Mouse (Mus musculus) heart, embryonic 14.5 days (tissue): ENCODE measurements at regions not wholly inside any gene's neighbourhood (a gene's known extent, or its start where the extent isn't known, plus 50 kb on each side); places are given as distances from the start of the nearest gene placed in this dataset.

Source experiments
- ATAC-seq: fragments of 200-750 bp; cut with Nextera tagmentation; 2 replicates; pipeline ENCODE4 v1.8.0; 2017; ENCODE audit warnings: low read depth, moderate TSS enrichment; ENCODE audit not compliant: insufficient number of reproducible peaks, insufficient read depth, low FRiP score
- H3K27ac ChIP-seq, 2 experiments: fragments of 200-500 bp in 1 of 2; fragments of 300-500 bp in 1 of 2; sonication (generic) in 1 of 2; replicated peaks in 1 of 2; 2 replicates each; pipeline ENCODE4 v1.5.1; 2012 to 2014; ENCODE audit warnings: low read depth in 2 of 2, low read length in 2 of 2, control low read depth in 1 of 2, mild to moderate bottlenecking in 1 of 2, mixed read lengths in 1 of 2; ENCODE audit not compliant: control insufficient read depth in 1 of 2, insufficient read depth in 1 of 2
- H3K27me3 ChIP-seq: fragments of 300-500 bp; sonication (generic); 2 replicates; pipeline ENCODE4 v1.6.1; 2014; ENCODE audit warnings: mild to moderate bottlenecking, low read length, control low read depth; ENCODE audit not compliant: control insufficient read depth, insufficient read depth
- H3K36me3 ChIP-seq: fragments of 300-500 bp; sonication (generic); 2 replicates; pipeline ENCODE4 v1.6.1; 2014; ENCODE audit warnings: mild to moderate bottlenecking, control low read depth, low read length, mixed read lengths; ENCODE audit not compliant: control insufficient read depth, insufficient read depth
- H3K4me1 ChIP-seq, 2 experiments: fragments of 200-500 bp in 1 of 2; fragments of 300-500 bp in 1 of 2; sonication (generic) in 1 of 2; 2 replicates each; pipeline ENCODE4 v1.6.1; 2012 to 2014; ENCODE audit warnings: low read length in 2 of 2, control low read depth in 1 of 2, mixed read lengths in 1 of 2; ENCODE audit not compliant: control insufficient read depth in 2 of 2, insufficient read depth in 2 of 2
- H3K4me2 ChIP-seq: fragments of 300-500 bp; sonication (generic); 2 replicates; pipeline ENCODE4 v1.6.1; 2014; ENCODE audit warnings: mild to moderate bottlenecking, low read length
- H3K4me3 ChIP-seq, 2 experiments: fragments of 200-500 bp in 1 of 2; fragments of 300-500 bp in 1 of 2; sonication (generic) in 1 of 2; 2 replicates each; pipeline ENCODE4 v1.5.1; 2012 to 2014; ENCODE audit warnings: low read length in 2 of 2, mild to moderate bottlenecking in 2 of 2, control low read depth in 1 of 2, low read depth in 1 of 2, moderate library complexity in 1 of 2; ENCODE audit not compliant: control insufficient read depth in 1 of 2, insufficient read depth in 1 of 2
- H3K9ac ChIP-seq: fragments of 300-500 bp; sonication (generic); 2 replicates; pipeline ENCODE4 v1.6.1; 2014; ENCODE audit warnings: mild to moderate bottlenecking, low read length
- H3K9me3 ChIP-seq: fragments of 300-500 bp; sonication (generic); 2 replicates; pipeline ENCODE4 v1.6.1; 2016; ENCODE audit warnings: low read length, control low read depth; ENCODE audit not compliant: control insufficient read depth
- WGBS: fragments of 180-500 bp; shearing (Covaris S2); extraction: QIAGEN DNeasy Blood & Tissue Kit; methylation state at CpG from one replicate; pipeline ENCODE4 v1.1.7; 2014; 5-methylcytosine and 5-hydroxymethylcytosine counted together

DNA sequence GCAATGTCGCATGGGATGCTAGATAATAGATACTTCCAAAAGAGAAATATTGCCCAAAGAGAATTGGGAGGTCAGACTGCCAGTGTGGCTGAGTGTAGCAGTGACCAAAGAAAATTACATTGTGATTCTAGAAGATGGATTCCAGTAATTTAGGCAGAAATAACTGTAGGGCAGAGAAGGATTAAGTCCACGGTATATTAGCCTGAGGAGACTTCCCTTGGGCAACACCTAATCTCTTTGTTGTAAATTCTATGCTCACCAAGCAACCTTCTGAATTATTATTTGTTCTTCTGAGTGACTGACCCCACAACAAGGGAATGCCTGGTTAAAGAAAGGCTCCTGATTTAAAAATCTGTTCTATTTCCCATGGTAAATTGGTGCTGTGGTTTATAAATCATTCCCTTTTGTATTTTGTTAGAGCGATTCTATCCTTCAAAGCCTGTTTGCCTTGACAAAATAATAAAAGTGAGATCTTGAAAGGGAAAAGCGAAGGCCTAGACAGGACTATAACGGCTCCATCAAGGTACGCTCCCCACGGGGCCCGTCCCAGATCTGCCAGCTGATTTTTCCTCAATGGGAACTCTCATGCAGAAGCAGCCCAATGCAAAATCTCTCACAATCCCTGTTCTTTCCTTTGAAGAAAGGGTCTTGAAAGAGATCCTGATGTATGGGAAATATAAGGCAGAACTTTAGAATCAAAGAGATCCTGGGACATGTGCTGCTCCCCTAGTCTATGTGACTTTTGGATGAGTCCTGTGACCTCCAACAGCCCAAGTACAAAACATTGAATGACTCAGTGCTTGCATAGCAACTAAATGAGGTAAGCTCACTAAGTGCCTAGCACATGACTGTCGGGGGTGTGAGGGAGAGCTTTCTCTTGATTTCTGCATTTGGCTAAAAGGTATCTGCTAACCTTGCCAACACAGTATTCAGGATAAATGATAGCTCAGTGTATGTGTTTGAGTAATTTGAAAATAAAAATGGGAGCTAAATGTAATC is 90.6 kb upstream of the Map3k7 start:
- Histone ChIP-seq H3K4me2 (no peak overlapping the region), H3K9ac (0 out of 2 replicates have a peak overlapping the region, but pooled peaks have one; percentile 30), H3K9me3 (no peaks in the 10 kb centered on the region), H3K4me3 (no peak overlapping the region), H3K27ac (peak overlapping the region; percentile 77 to 82), H3K4me1 (peaks cover 13 to 32% of the 10 kb centered on the region in 2 experiments), H3K36me3 (no peaks in the 10 kb centered on the region), H3K27me3 (no peaks in the 10 kb centered on the region)
- peak; percentile 76 for ATAC-seq
- WGBS, result 63% methylated on average over 9 of the region's 9 CpGs

- Histone ChIP-seq H3K9ac (0 out of 2 replicates have a peak overlapping the region, but pooled peaks have one; percentile 13), H3K27ac (peak overlapping the region; percentile 84), H3K4me3 (peak overlapping the region in 1 of 2 experiments; percentile 8; a peak in 1 of 4 replicates), H3K4me2 (peak overlapping the region; percentile 38), H3K4me1 (peaks cover 20 to 53% of the 10 kb centered on the region in 2 experiments), H3K27me3 (no peaks in the 10 kb centered on the region), H3K36me3 (no peaks in the 10 kb centered on the region), H3K9me3 (no peaks in the 10 kb centered on the region)
- peak; percentile 40; the same call in 1 of the 2 replicates for ATAC-seq
- 7% methylated on average over 3 of the region's 3 CpGs for WGBS
These were observed 86.5 kb upstream of the Map3k7 start for GRCm38 (mm10) chr4:31877389-31877788.

GRCm38 (mm10) chr4:31878493-31879191 is 85.3 kb upstream of the Map3k7 start:
- H3K4me3 ChIP-seq, result no peak overlapping the region
- no peaks in the 10 kb centered on the region for H3K36me3 ChIP-seq
- H3K27me3 ChIP-seq, result no peaks in the 10 kb centered on the region
- peaks cover 17 to 44% of the 10 kb centered on the region in 2 experiments for H3K4me1 ChIP-seq
- no peak overlapping the region for H3K4me2 ChIP-seq
- no peak for ATAC-seq
- no peaks in the 10 kb centered on the region for H3K9me3 ChIP-seq
- no peak overlapping the region for H3K9ac ChIP-seq
- H3K27ac ChIP-seq, result peak overlapping the region; percentile 17 to 84; a peak in 1 of 4 replicates
- 64% methylated on average over 10 of the region's 10 CpGs for WGBS

- Histone ChIP-seq H3K4me1 (peaks cover 17 to 41% of the 10 kb centered on the region in 2 experiments), H3K9me3 (no peaks in the 10 kb centered on the region), H3K36me3 (no peaks in the 10 kb centered on the region), H3K27ac (peak overlapping the region; percentile 29 to 42), H3K4me2 (peak overlapping the region; percentile 42), H3K27me3 (no peaks in the 10 kb centered on the region), H3K9ac (no peak overlapping the region; the same call in 1 of the 2 replicates), H3K4me3 (no peak overlapping the region)
- 26% methylated on average over 5 of the region's 5 CpGs for WGBS
- no peak for ATAC-seq
These were observed 84.7 kb upstream of the Map3k7 start for GRCm38 (mm10) chr4:31879192-31879585.

- 82% methylated on average over 7 of the region's 7 CpGs for WGBS
- H3K4me2 ChIP-seq, result no peak overlapping the region
- no peaks in the 10 kb centered on the region for H3K36me3 ChIP-seq
- peak overlapping the region in 1 of 2 experiments; percentile 42; a peak in 2 of 4 replicates for H3K27ac ChIP-seq
- peaks cover 17 to 36% of the 10 kb centered on the region in 2 experiments for H3K4me1 ChIP-seq
- no peak for ATAC-seq
- H3K4me3 ChIP-seq, result no peak overlapping the region
- no peak overlapping the region for H3K9ac ChIP-seq
- no peaks in the 10 kb centered on the region for H3K9me3 ChIP-seq
- no peaks in the 10 kb centered on the region for H3K27me3 ChIP-seq
These were observed 83.7 kb upstream of the Map3k7 start for GRCm38 (mm10) chr4:31880213-31880612.

DNA sequence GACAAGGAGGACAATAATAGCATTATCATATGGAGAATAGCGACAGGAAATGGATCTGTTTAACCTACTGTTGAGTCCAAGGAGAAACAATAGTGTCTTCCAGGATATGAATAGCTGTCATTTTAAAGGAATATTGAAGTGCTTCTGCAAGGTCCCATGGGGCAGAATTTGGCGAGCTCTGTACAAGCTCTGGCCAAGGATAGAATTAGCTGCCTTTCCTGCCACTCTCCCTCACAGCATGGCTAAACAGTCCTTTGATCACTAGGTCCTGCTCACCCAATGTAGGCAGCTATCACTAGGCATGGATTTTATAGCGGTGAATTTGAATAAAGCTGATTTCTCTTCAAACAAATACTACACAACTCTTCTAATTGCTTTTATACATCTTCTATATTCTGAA is 74.2 kb upstream of the Map3k7 start:
- H3K36me3 ChIP-seq, result no peaks in the 10 kb centered on the region
- H3K27ac ChIP-seq, result no peak overlapping the region
- H3K4me2 ChIP-seq, result no peak overlapping the region
- no peak overlapping the region for H3K9ac ChIP-seq
- H3K9me3 ChIP-seq, result no peaks in the 10 kb centered on the region
- H3K27me3 ChIP-seq, result no peaks in the 10 kb centered on the region
- WGBS, result 57% methylated on average over 3 of the region's 3 CpGs
- no peak for ATAC-seq
- H3K4me1 ChIP-seq, result no peaks in the 10 kb centered on the region
- H3K4me3 ChIP-seq, result no peak overlapping the region

DNA sequence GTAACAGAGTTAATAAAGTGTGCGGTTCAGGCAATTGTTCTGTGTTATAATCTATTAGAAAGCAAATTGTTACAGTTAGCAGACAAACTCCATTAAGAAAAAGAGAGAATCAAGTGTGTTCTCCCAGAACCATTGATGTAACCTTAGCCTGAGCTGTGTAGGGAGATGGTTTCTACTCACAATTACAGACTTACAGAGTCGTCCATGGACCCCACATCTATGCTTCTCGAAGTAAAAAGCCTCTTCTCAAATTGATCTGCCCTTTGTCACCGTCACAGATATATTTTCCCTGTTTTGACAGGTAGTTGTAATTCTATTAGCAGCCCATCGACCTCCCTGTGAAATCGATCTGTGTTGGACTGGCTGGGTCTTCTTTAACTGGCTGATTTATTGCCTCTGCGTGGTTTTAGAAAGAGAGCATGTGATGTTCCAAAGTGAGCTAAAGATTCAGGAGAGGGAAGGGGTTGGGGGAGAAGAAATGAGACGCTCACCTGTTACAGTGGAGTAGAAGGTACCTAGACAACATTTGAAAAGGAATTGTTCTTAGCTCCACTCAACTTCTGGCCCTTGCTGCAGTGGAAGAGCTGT is 54.7 kb upstream of the Map3k7 start:
- Histone ChIP-seq H3K27me3 (no peaks in the 10 kb centered on the region), H3K27ac (no peak overlapping the region), H3K4me3 (no peak overlapping the region), H3K9me3 (no peaks in the 10 kb centered on the region), H3K36me3 (no peaks in the 10 kb centered on the region), H3K9ac (no peak overlapping the region), H3K4me1 (peaks cover 0 to 4% of the 10 kb centered on the region in 2 experiments; a peak in 2 of 4 replicates), H3K4me2 (no peak overlapping the region)
- WGBS, result 74% methylated on average over 8 of the region's 8 CpGs
- no peak for ATAC-seq
